Mouse (Mus musculus) retina, postnatal 1 day (tissue): Measurements from ENCODE around the gene Frat1.
A peak's percentile ranks its signal among the peaks of the same experiment; 100 is the strongest.
"Not testable (repeated sequence)": the region's sequence is repeated elsewhere in the genome, so short reads cannot be mapped to it uniquely, and the experiment has no call there.

Experiments used
- DNase-seq: peaks from one replicate; pipeline ENCODE4 v3.0.0-alpha.2; 2012

The Frat1 gene

DNA sequence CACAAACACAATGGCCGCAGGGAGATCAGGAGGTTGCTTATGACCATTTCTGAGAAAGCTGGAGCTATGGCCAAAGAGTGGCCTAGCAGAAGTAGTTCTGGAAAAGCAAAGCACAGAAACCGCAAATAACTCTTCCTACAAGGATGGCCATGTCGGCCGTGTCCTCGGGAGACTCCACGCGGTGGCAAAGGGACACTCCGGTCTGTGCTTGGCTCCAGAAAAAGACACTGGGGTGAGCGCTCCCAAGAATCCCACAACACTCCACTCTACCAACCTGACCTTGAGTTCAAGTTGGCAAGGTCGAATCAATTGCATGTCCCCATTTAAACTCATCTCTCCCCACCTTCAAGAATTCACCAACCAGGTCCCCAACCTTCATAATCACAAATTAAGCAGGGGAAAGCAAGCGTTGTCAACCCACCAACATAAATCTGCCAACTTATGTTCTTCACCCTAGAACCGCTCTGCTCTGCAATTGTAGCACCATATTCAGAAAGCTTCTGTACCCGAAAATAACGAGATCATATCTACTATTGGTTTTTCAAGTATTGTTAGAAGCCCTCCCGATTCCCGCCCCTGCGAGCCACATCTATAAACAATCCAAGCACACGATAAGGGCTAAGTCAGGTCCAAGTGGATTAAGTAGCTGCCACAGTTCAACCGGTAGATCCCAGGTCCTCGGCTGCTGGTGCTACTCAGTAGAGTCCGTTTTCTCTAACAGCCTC, 16.8 kb downstream of the Frat1 start:
- DNase-seq = peak; percentile 40

DNA sequence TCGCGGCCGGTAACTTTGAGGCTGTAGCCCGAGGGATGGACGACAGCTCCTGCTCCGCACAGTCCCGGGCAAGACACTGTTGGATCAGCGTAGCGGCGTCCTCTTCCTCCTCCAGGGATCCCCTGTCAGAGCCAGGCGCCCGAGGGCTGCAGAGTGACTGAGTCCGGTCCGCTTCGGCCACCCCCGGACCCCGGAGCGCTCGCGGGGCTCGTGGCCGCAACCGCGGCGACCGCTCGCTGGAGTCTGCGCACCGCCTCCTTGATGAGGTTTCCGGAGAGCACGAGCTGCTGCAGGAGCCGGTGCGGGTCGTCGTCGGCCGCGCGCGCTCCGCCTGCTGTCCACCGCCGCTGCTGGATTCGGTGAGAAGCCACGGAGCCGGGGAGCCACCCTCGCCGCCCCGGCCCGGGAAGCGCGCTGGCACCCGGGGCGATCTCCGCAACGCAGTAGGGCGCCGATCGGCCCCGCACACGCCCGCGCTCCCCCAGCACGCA, 17.4 kb downstream of the Frat1 start:
- peak; percentile 50 for DNase-seq

DNA sequence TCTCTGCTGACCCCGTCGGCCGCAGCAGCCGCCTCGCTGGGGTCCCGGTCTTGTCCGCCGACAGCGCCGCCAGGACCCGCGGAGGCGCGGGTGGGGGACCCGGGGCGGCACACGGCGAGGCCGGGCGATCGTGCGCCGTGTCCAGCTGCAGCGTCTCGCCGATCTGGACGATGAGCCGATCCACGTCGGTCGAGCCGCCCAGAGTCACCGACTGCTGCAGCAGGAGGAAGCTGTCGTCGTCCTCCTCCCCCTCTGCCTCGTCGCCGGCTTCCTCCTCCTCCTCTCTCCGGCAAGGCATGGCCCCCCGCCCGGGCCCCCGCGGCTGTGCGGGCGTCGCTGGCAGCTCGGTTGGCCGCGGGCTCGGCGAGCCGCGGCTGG, 17.8 kb downstream of the Frat1 start:
- DNase-seq = not testable (repeated sequence)

DNA sequence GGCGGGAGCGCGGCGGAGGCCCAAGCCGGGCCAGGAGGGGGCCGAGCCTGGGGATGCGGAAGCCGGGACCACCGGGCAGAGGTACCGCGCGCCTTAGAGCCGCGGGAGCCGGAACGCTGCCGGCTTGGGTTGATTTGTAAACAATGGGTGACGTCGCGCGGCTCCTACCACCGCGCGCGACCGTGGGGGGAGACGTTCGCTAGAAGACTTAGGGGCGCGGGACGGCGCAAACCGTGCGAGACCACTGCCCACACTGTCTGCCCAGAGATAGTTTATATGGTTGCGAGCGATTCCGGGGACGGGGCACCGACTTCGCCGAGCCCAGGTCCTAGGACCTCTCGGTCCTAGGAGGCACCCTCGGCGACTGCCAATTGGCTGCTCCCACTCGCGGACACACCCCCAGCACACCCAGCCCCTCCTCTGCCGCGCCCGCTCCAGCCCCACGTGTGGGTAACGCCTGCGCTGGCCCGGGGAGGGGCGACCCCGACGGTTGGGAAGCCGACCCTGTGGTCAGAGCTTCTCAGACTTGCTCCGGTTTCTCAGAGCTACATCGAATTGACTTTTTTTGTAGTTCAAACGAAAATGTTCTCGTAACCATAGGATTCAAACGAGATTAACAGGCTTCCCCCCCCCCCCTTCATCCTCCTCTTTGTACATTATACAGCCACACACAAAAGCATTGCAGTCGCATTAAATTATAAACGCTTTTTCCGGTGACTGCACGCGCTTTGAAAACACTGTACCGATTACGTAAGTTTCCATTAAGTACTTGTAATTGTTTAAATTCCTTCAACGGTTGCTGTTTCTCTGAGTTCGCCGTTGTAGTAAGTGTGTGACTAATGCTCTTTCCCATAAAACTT, 18.5 kb downstream of the Frat1 start, which contains the start of gene Frat2:
Gene Frat2 (minus strand): TSS at position 141 of the 860 bp plus-strand sequence.
- peak; percentile 97 for DNase-seq

DNA sequence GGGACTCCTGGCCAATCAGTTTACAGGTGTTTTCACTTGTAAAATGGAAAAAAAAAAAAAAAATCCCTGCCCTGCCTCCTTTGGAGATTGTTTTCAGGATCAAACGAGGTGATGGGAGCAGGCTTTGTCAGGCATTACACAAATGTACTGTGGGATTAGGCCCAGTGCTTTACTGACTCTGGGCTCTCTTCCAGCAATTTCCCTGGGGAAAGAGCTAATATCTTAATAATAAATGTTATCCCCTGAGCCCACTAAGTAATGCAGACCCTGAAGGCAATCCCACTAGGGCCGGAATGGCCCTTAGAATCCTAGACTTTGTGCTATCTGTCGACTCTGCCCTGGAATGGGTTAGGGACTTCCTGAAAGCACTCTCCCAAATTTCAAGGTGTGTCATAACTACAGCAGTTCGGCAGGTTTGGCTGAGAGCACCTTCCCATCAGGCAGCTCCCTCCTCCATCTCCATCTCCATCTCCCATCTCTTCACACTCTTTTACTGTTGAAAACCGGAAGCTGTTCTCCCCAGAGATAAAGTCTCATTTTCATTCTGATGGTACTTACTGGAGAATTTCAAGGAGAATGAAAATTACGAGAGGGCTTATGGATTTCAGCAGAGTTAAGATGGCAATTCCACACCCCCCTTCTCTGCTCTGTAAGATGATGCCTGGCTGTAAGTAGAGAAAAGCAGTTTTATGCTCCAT, 20.4 kb downstream of the Frat1 start:
- peak; percentile 52 for DNase-seq

DNA sequence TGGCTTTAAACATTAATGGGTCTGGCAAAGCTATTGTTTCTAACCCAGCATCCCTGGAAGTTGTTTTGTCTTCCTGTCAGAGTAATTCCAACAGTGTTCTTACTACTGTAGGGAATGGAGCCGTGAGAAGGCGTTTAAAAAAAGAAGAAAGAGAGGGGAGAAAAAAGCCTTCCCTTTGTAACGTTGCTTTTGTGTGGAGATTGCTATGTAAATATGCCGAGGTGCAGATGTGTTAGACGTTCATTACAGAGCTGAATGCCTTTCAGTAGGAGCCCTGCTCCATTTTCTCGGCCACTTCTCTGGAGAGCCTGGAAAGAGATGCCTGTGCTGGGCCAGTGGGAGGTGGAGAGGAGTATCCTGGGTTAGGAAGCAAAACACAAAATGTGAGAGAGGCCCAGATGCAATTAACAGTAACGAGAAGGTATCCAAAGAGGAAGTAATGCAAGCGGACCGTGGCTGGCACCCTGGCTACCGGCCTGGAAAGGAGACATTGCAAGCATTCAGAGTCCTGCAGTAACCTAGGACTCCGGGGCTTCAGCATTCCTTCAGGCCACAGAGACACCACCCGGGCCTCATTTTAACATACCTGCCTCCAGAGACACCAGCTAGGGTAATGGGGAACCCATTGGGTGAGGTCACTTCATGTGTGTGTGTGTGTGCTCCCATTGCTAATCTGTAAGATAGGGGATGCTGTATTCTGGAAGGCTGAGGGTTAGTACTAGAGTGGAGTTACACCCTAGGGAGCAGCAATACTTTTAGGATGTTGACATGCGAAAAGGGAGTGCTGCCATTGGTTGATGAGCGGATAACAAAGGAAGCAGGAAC, 21.2 kb downstream of the Frat1 start:
- peak; percentile 90 for DNase-seq

DNA sequence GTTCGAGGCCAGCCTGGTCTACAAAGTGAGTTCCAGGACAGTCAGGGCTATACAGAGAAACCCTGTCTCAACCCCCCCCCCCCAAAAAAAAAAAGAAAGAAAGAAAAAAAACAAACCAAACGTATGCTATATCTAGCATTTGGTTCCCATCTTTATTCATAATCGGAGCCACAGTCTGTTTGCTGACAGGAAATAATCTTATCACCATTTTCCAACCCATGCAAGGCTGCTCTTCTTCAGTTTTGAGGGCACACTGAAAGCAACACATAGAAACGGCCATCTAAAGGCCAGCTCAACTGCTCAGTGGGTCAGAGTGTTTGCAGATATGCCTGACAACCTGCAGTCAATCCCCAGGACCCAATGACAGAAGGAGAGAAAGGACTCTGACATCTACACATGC, 22.7 kb downstream of the Frat1 start:
- no peak for DNase-seq

DNA sequence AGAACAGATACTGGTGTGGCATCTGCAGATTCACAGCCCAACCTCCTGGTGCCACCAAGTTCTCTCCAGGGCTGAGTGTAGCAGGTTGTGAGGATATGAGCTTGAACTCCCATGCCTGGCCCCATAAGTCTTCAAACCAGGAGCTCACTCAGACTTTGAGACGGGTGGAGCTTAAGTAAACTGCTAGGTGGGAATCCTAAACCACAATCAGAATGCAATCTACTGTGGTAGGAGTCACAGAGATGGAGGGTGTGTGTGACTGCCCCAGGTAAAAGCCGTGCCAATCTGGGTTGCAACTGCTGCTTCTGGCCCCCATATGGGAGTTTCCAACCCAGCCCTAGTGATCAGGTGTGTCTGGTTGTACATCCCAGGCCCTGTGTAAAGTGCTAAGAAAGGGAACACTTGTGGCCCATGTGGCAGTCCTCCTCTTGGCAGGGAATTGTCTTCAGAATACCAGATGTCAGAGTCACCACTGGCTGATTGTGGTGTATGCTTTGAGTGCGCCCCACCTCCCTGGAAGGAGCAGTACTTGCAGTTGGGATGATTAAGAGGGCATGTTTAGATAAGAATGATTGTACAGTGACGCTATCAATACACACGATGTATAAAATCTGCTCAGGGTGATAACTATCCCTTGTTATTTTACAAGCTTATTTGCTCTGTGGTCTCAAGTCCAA, 27.5 kb downstream of the Frat1 start:
- no peak for DNase-seq

DNA sequence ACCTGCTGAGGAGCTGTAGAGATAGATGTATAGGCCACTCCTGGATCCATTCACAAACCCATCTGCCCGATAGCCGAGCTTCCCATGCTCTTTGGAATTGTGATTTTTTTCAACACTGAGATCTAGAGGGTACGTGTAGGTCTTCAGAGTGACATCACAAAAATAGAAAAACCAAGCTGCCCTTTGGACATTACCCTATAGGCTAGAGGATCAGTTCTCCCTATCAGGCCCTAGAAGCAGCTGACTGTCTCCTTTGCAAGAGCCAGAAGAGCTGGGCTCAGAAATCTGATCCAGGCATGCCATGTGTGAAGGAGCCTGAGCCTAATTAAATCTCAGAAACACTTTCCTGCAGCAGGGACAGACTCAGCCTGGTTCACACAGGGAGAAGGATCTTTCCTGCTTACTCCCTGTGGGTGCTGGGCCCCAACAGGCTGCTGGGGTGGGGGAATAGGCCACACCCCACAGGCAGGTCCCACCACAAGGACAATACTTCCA, 28.1 kb downstream of the Frat1 start:
- DNase-seq = no peak

DNA sequence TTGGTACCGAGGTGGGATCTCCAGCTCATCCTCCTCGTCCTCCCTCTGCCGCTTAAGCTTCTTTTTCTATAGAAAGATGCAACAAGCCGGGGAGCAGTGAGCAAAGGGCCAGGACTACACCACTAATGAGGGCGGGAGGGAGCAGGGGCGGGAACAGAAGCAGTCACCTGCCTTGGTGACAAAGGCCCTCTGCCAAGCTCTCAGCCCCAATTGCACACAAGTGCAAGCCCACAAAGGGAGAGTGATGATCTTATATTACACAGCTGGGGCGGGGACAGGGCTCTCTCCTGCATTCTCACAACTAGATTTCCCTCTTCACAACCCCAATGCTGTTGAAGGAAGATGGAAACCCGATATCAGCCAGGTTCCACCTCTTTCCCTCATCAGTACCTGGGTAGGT, 36.9 kb downstream of the Frat1 start:
- DNase-seq = no peak

DNA sequence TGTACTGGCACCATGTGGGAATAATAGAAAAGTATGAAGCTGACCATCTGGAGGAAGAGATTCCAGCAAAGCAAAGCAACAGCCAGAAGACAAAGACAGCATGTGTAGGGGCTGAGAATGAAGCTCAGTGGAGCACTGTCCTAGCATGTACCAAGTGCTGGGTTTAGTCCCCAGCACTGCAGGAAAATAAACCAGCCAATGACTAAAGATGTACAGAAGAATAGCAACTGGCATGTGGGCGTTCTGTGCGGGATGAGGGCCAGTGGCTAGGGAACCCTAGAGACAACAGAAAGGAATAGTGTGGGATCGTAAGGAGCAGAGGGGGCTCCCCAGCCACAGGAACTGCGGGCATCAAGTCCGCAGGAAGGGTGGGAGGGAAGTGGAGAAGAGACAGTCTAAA, 39.5 kb downstream of the Frat1 start:
- DNase-seq = no peak

DNA sequence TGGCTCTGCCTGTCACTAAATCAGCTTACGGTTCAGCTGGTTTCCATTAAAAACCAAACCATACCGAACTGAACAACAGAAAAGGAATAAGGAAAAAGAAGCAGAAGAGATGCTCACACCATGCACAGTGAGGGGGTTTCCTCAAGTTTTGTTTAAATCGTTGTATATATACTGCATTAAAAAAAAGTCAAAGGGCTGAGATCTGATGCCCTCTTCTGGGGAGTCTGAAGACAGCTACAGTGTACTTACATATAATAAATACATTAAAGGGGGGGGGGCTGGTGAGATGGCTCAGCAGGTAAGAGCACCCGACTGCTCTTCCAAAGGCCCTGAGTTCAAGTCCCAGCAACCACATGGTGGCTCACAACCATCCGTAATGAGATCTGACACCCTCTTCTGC, 40.2 kb downstream of the Frat1 start:
- not testable (repeated sequence) for DNase-seq

DNA sequence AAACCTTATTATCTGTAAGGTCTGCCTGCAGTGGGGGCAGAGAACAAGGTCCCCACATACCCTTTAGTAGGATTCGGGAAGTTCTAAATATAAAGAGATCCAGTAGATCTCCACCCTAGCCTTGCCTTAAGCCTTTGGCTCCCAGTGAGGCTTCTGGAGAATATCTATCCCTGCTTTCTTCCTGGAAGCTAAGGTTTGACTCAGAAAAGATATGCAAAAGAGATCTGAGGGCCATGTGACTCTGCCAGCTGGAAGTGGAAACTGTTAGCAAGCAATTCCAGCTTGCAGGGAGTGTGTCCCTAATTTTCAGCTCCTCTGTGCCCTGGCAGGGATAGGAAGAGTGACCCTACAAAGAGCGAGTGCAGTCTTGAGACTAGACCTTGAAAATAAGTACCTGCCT, 42.5 kb downstream of the Frat1 start:
- no peak for DNase-seq

DNA sequence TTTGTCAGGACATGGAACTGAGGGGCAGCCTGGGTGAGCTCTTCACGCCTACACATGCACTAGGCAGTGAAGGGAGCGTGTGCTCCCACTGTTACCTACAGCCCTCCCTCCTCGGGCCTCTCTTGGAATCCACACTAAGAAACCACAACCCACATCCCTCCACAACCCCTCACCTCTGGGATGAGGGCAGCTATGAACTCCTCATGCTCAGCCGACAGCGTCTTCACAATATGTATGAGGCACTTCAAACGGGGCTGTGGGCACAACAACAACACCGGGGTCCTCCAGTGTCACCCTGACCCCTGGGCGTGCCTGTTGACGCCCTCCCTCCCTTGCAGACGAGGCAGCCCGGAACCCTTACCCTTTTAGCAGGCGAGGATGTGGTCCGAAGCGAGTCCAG, 44.6 kb downstream of the Frat1 start:
- DNase-seq = no peak

DNA sequence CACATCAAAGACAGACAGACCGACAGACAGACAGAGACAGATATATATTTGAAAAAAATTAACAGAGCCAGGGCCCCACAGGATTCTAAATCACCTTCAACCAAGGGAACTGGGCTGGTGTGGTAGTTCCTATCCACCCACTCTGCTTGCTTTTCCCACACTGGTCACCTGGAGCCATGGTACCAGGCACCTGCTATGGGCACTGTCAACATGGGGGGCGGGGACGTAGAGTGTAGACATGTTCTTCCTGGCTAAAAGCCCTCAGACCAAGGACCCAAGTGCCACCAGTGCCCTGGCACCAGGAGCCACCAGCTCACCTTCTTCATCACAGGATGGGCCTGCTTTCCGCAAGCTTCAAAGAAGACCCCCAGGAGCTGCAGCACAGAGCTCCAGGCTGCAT, 52.1 kb downstream of the Frat1 start:
- DNase-seq = no peak
